In genomic region chr8:72698349-72698926, GRCm38 (mm10) we compare ENCODE assay signal across 15 mouse cellular contexts. TPM values are rescaled to one million over a fixed set of nuclear protein-coding genes. Genes with fewer than 3 reads are reported as not detected.
DNase-seq lines count a peak whose midpoint lies in the region; ATAC-seq lines count a peak whose summit lies in the region.
"Had no signal": no experiment of that assay in that cellular context is flagged by ENCODE, and none has a peak within 500 bp of the region (broad histone marks: within the 10 kb centered on the region; RNA-seq: fewer than 3 reads in every experiment).

No protein-coding gene starts in this region.

- no peaks in the 10 kb centered on the region for H3K36me3 ChIP-seq in heart, embryonic 14.5 days (ENCODE audit: control insufficient read depth, insufficient read depth, low read length)
- no peaks in the 10 kb centered on the region for H3K36me3 ChIP-seq in heart, embryonic 10.5 days
- no peaks in the 10 kb centered on the region for H3K36me3 ChIP-seq in neural tube, embryonic 11.5 days (ENCODE audit: control insufficient read depth, insufficient read depth, low read length)
- no peaks in the 10 kb centered on the region for H3K36me3 ChIP-seq in neural tube, embryonic 15.5 days
- H3K36me3 ChIP-seq in hindbrain, embryonic 15.5 days, result no peaks in the 10 kb centered on the region
- H3K36me3 ChIP-seq: kidney, embryonic 15.5 days had no signal

- H3K9me3 ChIP-seq in heart, embryonic 14.5 days (ENCODE audit: control insufficient read depth, low read length), result no peaks in the 10 kb centered on the region
- no peaks in the 10 kb centered on the region for H3K9me3 ChIP-seq in heart, embryonic 10.5 days
- no peaks in the 10 kb centered on the region for H3K9me3 ChIP-seq in neural tube, embryonic 11.5 days (ENCODE audit: control insufficient read depth, low read length)
- no peaks in the 10 kb centered on the region for H3K9me3 ChIP-seq in neural tube, embryonic 15.5 days (replicated peaks)
- no peaks in the 10 kb centered on the region for H3K9me3 ChIP-seq in hindbrain, embryonic 15.5 days
- H3K9me3 ChIP-seq: kidney, embryonic 15.5 days had no signal

- H3K27me3 ChIP-seq in heart, embryonic 14.5 days (ENCODE audit: control insufficient read depth, insufficient read depth, low read length), result no peaks in the 10 kb centered on the region
- no peaks in the 10 kb centered on the region for H3K27me3 ChIP-seq in heart, embryonic 10.5 days (ENCODE audit: insufficient read depth, poor library complexity, severe bottlenecking)
- no peaks in the 10 kb centered on the region for H3K27me3 ChIP-seq in neural tube, embryonic 11.5 days (ENCODE audit: control insufficient read depth, insufficient read depth, low read length)
- H3K27me3 ChIP-seq in neural tube, embryonic 15.5 days (replicated peaks), result no peaks in the 10 kb centered on the region
- no peaks in the 10 kb centered on the region for H3K27me3 ChIP-seq in hindbrain, embryonic 15.5 days
- H3K27me3 ChIP-seq: kidney, embryonic 15.5 days had no signal

- no peaks in the 10 kb centered on the region for H3K4me1 ChIP-seq in heart, embryonic 14.5 days (ENCODE audit: control insufficient read depth in 2 of 2, insufficient read depth in 2 of 2, low read length in 2 of 2)
- H3K4me1 ChIP-seq in heart, embryonic 10.5 days, result no peaks in the 10 kb centered on the region
- no peaks in the 10 kb centered on the region for H3K4me1 ChIP-seq in neural tube, embryonic 11.5 days (ENCODE audit: control insufficient read depth, insufficient read depth, low read length)
- H3K4me1 ChIP-seq in neural tube, embryonic 15.5 days, result no peaks in the 10 kb centered on the region
- no peaks in the 10 kb centered on the region for H3K4me1 ChIP-seq in hindbrain, embryonic 15.5 days (replicated peaks)
- H3K4me1 ChIP-seq: kidney, embryonic 15.5 days had no signal

- ATAC-seq in heart, embryonic 14.5 days (ENCODE audit: insufficient number of reproducible peaks, insufficient read depth, low FRiP score, low read depth), result peak; percentile 48
- ATAC-seq in neural tube, embryonic 11.5 days (ENCODE audit: insufficient read depth, low FRiP score, low TSS enrichment), result peak; percentile 16; the same call in 1 of the 2 replicates
- no peak for ATAC-seq in neural tube, embryonic 15.5 days (ENCODE audit: low FRiP score)
- ATAC-seq in hindbrain, embryonic 15.5 days (ENCODE audit: low FRiP score, low read depth), result peak; percentile 66; the same call in 1 of the 2 replicates
- ATAC-seq: inflammation-experienced regulatory T-cells, adult 6 months had no signal

- 98% methylated on average over 2 of the region's 2 CpGs for WGBS in heart, embryonic 14.5 days
- WGBS in heart, embryonic 10.5 days, result 86% methylated on average over 2 of the region's 2 CpGs
- WGBS in neural tube, embryonic 11.5 days, result 96% methylated on average over 2 of the region's 2 CpGs
- 99% methylated on average over 2 of the region's 2 CpGs for WGBS in neural tube, embryonic 15.5 days
- 94% methylated on average over 2 of the region's 2 CpGs for WGBS in hindbrain, embryonic 15.5 days

- no peak for DNase-seq in heart, embryonic 10.5 days (ENCODE audit: low spot score)
- no peak for DNase-seq in neural tube, embryonic 11.5 days (ENCODE audit: low spot score)
- DNase-seq in left cerebral cortex, adult 9 months (ENCODE audit: low spot score in 2 of 2), result no peak
- no peak for DNase-seq in T-cell, adult 2 months (ENCODE audit: low spot score)
- DNase-seq: cerebellum, adult 11 months; right cerebral cortex, postnatal 14 days; thymus, adult 18-20 months had no signal

- H3K4me3 ChIP-seq in heart, embryonic 14.5 days (ENCODE audit: control insufficient read depth in 1 of 2, insufficient read depth in 1 of 2, low read depth in 1 of 2, low read length in 2 of 2), result no peak overlapping the region
- no peak overlapping the region for H3K4me3 ChIP-seq in heart, embryonic 10.5 days
- H3K4me3 ChIP-seq in neural tube, embryonic 11.5 days (ENCODE audit: low read depth, low read length), result no peak overlapping the region
- H3K4me3 ChIP-seq in neural tube, embryonic 15.5 days (replicated peaks), result no peak overlapping the region
- no peak overlapping the region for H3K4me3 ChIP-seq in hindbrain, embryonic 15.5 days
- H3K4me3 ChIP-seq: erythroblast, embryonic 14.5 days; kidney, embryonic 15.5 days; layer of hippocampus, adult 2 months had no signal

- no peak overlapping the region for H3K27ac ChIP-seq in heart, embryonic 14.5 days (replicated peaks in 1 of 2; ENCODE audit: control insufficient read depth in 1 of 2, insufficient read depth in 1 of 2, low read depth in 2 of 2, low read length in 2 of 2)
- no peak overlapping the region for H3K27ac ChIP-seq in heart, embryonic 10.5 days
- no peak overlapping the region for H3K27ac ChIP-seq in neural tube, embryonic 11.5 days (ENCODE audit: low read depth, low read length)
- H3K27ac ChIP-seq in neural tube, embryonic 15.5 days (replicated peaks), result no peak overlapping the region
- no peak overlapping the region for H3K27ac ChIP-seq in hindbrain, embryonic 15.5 days (replicated peaks)
- H3K27ac ChIP-seq: kidney, embryonic 15.5 days; layer of hippocampus, adult 2 months had no signal

- no peak overlapping the region for H3K4me2 ChIP-seq in heart, embryonic 14.5 days (ENCODE audit: low read length)
- H3K4me2 ChIP-seq in neural tube, embryonic 11.5 days (ENCODE audit: low read depth), result no peak overlapping the region
- H3K4me2 ChIP-seq in neural tube, embryonic 15.5 days, result no peak overlapping the region
- H3K4me2 ChIP-seq in hindbrain, embryonic 15.5 days, result no peak overlapping the region
- H3K4me2 ChIP-seq: kidney, embryonic 15.5 days; liver, embryonic 11.5 days had no signal

- H3K9ac ChIP-seq in heart, embryonic 14.5 days (ENCODE audit: low read length), result no peak overlapping the region
- no peak overlapping the region for H3K9ac ChIP-seq in neural tube, embryonic 11.5 days (ENCODE audit: low read length)
- no peak overlapping the region for H3K9ac ChIP-seq in neural tube, embryonic 15.5 days (replicated peaks)
- H3K9ac ChIP-seq in hindbrain, embryonic 15.5 days, result no peak overlapping the region
- H3K9ac ChIP-seq: kidney, embryonic 15.5 days had no signal

RNA-seq across cellular contexts. Expression of gene Sin3b, which starts 24.6 kb away (rescaled TPM):
- 190 and 204 TPM in 2 replicates for polyA plus RNA-seq in heart, embryonic 14.5 days (2014; fragmentation: Nextera tagmentation; extraction: Ambion mirVana)
- polyA plus RNA-seq in heart, embryonic 10.5 days (2016; fragmentation: Nextera tagmentation; extraction: Ambion mirVana), result 151 and 158 TPM in 2 replicates
- polyA plus RNA-seq in neural tube, embryonic 11.5 days (2014; fragmentation: Nextera tagmentation; extraction: Ambion mirVana), result 167 and 169 TPM in 2 replicates
- 152 and 163 TPM in 2 replicates for polyA plus RNA-seq in neural tube, embryonic 15.5 days (2015; fragmentation: Nextera tagmentation; extraction: Ambion mirVana)
- polyA plus RNA-seq in hindbrain, embryonic 15.5 days (2015; fragmentation: Nextera tagmentation; extraction: Ambion mirVana), result 161 and 174 TPM in 2 replicates

RNA-seq across cellular contexts. Expression of gene Nwd1, which starts 51.9 kb away (rescaled TPM):
- polyA plus RNA-seq in heart, embryonic 14.5 days (2014; fragmentation: Nextera tagmentation; extraction: Ambion mirVana), result 0.14 and 0.19 TPM in 2 replicates
- 0.01 and 0.04 TPM in 2 replicates for polyA plus RNA-seq in heart, embryonic 10.5 days (2016; fragmentation: Nextera tagmentation; extraction: Ambion mirVana)
- polyA plus RNA-seq in neural tube, embryonic 11.5 days (2014; fragmentation: Nextera tagmentation; extraction: Ambion mirVana), result 0.12 and 0.16 TPM in 2 replicates
- polyA plus RNA-seq in neural tube, embryonic 15.5 days (2015; fragmentation: Nextera tagmentation; extraction: Ambion mirVana), result 2.9 and 3.2 TPM in 2 replicates
- polyA plus RNA-seq in hindbrain, embryonic 15.5 days (2015; fragmentation: Nextera tagmentation; extraction: Ambion mirVana), result 2.3 and 2.9 TPM in 2 replicates
- polyA plus RNA-seq: erythroblast, embryonic 14.5 days; liver, embryonic 11.5 days had no signal
